ENCODE assay signal across 9 mouse cellular contexts in the genomic region with DNA sequence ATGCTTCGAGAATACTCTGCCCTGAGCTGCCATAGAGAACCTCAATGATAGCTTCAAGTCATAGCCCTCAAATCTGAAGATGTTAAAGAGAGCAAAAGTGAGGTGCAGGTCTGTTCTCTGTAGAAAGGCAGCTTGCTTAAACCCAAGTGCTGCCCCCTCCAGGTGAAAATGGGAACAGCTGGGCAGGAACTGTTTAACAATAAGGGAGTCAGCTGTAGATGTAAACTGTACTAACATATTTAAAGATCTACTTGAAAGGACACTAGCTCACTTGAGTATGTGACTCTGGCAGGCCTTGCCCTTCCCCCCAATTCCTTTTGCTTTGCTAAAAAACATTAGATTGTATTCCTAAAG.
DNase-seq lines count a peak whose midpoint lies in the region; ATAC-seq and TF ChIP-seq lines count a peak whose summit lies in the region.
"Had no signal": no experiment of that assay in that cellular context is flagged by ENCODE, and none has a peak within 500 bp of the region (broad histone marks: within the 10 kb centered on the region; RNA-seq: fewer than 3 reads in every experiment).

No protein-coding gene starts in this region.

- H3K4me1 ChIP-seq in kidney, adult 2 months (ENCODE audit: control insufficient read depth, insufficient read depth, low read length): no peaks in the 10 kb centered on the region
- H3K4me1 ChIP-seq in kidney, embryonic 16.5 days (ENCODE audit: insufficient read depth, low read length): no peaks in the 10 kb centered on the region
- H3K4me1 ChIP-seq in ES-E14 (ENCODE audit: control insufficient read depth in 2 of 2, insufficient read depth in 2 of 2, low read length in 2 of 2, poor library complexity in 1 of 2): no peaks in the 10 kb centered on the region
- H3K4me1 ChIP-seq: limb, embryonic 12.5 days had no signal

- no peaks in the 10 kb centered on the region for H3K36me3 ChIP-seq in kidney, adult 2 months (ENCODE audit: control insufficient read depth, insufficient read depth, low read length)
- no peaks in the 10 kb centered on the region for H3K36me3 ChIP-seq in kidney, embryonic 16.5 days (ENCODE audit: insufficient read depth, low read length)
- no peaks in the 10 kb centered on the region for H3K36me3 ChIP-seq in ES-E14 (ENCODE audit: control insufficient read depth, insufficient read depth, low read length, poor library complexity, severe bottlenecking)
- H3K36me3 ChIP-seq: limb, embryonic 12.5 days had no signal

- no peak for TF ChIP-seq POLR2A in kidney, adult 2 months (IDR thresholded peaks at IDR 0.05; ENCODE audit: low read depth, low read length)

- H3K27me3 ChIP-seq in kidney, adult 2 months (replicated peaks; ENCODE audit: control insufficient read depth, insufficient read depth, low read length): no peaks in the 10 kb centered on the region
- no peaks in the 10 kb centered on the region for H3K27me3 ChIP-seq in kidney, embryonic 16.5 days (ENCODE audit: insufficient read depth, low read length)
- H3K27me3 ChIP-seq: limb, embryonic 12.5 days had no signal

- no peak overlapping the region for H3K4me2 ChIP-seq in kidney, embryonic 16.5 days (replicated peaks; ENCODE audit: low read depth, low read length)
- H3K4me2 ChIP-seq: limb, embryonic 12.5 days had no signal

- in situ Hi-C loops in ES-E14 (cut with MboI; ENCODE audit: low sequenced_read_pairs in 2 of 2, unreplicated experiment in 2 of 2): no loop called here

- WGBS in kidney, adult 2 months: 59% methylated on average over 1 of the region's 1 CpGs
- WGBS in kidney, embryonic 16.5 days: 74% methylated on average over 1 of the region's 1 CpGs

- no peaks in the 10 kb centered on the region for H3K9me3 ChIP-seq in kidney, embryonic 16.5 days (ENCODE audit: low read length)
- no peaks in the 10 kb centered on the region for H3K9me3 ChIP-seq in ES-E14 (ENCODE audit: control insufficient read depth, insufficient read depth, low read depth, low read length)
- H3K9me3 ChIP-seq: limb, embryonic 12.5 days had no signal

- no peak; the same call in 1 of the 2 replicates for ATAC-seq in kidney, embryonic 16.5 days (ENCODE audit: low FRiP score, low TSS enrichment)

- no peak overlapping the region for H3K4me3 ChIP-seq in kidney, adult 2 months (ENCODE audit: insufficient read depth, low read depth, low read length)
- H3K4me3 ChIP-seq in kidney, embryonic 16.5 days (ENCODE audit: low read length): no peak overlapping the region
- no peak overlapping the region for H3K4me3 ChIP-seq in ES-E14 (ENCODE audit: insufficient read depth in 1 of 2, low read depth in 1 of 2, low read length in 2 of 2, poor library complexity in 1 of 2, severe bottlenecking in 1 of 2)
- H3K4me3 ChIP-seq: limb, embryonic 12.5 days had no signal

- no peak overlapping the region for H3K9ac ChIP-seq in kidney, embryonic 16.5 days (replicated peaks; ENCODE audit: low read length)
- no peak overlapping the region for H3K9ac ChIP-seq in ES-E14 (ENCODE audit: insufficient read depth, low read depth, low read length, poor library complexity, severe bottlenecking)
- H3K9ac ChIP-seq: limb, embryonic 12.5 days had no signal

- TF ChIP-seq CTCF in kidney, adult 2 months (conservative IDR thresholded peaks at IDR 0.05; ENCODE audit: insufficient read depth, insufficient read length, low read depth, low read length): no peak; the same call in 1 of the 2 replicates

- DNase-seq in kidney, adult 2 months: peak; percentile 76
- peak; percentile 76 for DNase-seq in ES-E14 (ENCODE audit: low read depth, low spot score)
- DNase-seq in adrenal gland, postnatal 36 days: peak; percentile 69 to 71
- DNase-seq in embryo, embryonic 9.5 days (ENCODE audit: extremely low spot score): peak; percentile 39
- DNase-seq in layer of hippocampus, postnatal 36 days: peak; percentile 7 to 9
- DNase-seq in right cerebral cortex, adult 2 months (ENCODE audit: low spot score in 2 of 2): peak; percentile 23 to 31
- DNase-seq in T-cell, adult 2 months (ENCODE audit: low spot score): no peak

- no peak overlapping the region for H3K27ac ChIP-seq in kidney, adult 2 months (ENCODE audit: insufficient read depth, low read depth, low read length)
- H3K27ac ChIP-seq in kidney, embryonic 16.5 days (ENCODE audit: low read length): no peak overlapping the region
- no peak overlapping the region for H3K27ac ChIP-seq in ES-E14 (ENCODE audit: insufficient read depth, low read depth, low read length, poor library complexity, severe bottlenecking)
- H3K27ac ChIP-seq: limb, embryonic 12.5 days had no signal

TF ChIP-seq in ES-E14, 5 proteins besides CTCF, POLR2A, EP300 and RAD21:
- no peak for TF ChIP-seq ZC3H11A (IDR thresholded peaks at IDR 0.05; ENCODE audit: borderline replicate concordance, low read depth, low read length)
- TF ChIP-seq ZNF384 (IDR thresholded peaks at IDR 0.05; ENCODE audit: low read depth, low read length): no peak
- TF ChIP-seq HCFC1 (IDR thresholded peaks at IDR 0.05; ENCODE audit: borderline replicate concordance, insufficient read depth, low read length): no peak
- TF ChIP-seq CHD2 (IDR thresholded peaks at IDR 0.05; ENCODE audit: low read depth, low read length): no peak
- no peak for TF ChIP-seq MAFK (IDR thresholded peaks at IDR 0.05; ENCODE audit: insufficient read depth, low read depth, low read length)
